Mouse (Mus musculus) cortical plate, adult 2 months (tissue): ENCODE data around the gene Atp6v1c2. TPM values are rescaled to one million over a fixed set of nuclear protein-coding genes. Genes with fewer than 3 reads are reported as not detected.

Experiments used
- H3K27ac ChIP-seq: fragments of 200-500 bp; 2 replicates; pipeline ENCODE4 v1.5.1; 2012; ENCODE audit warnings: low read length, control low read depth, inconsistent platforms; ENCODE audit not compliant: insufficient read depth
- H3K4me1 ChIP-seq: fragments of 200-500 bp; 2 replicates; pipeline ENCODE4 v1.6.1; 2011; ENCODE audit warnings: low read length; ENCODE audit not compliant: control insufficient read depth, insufficient read depth
- H3K4me3 ChIP-seq: fragments of 200-500 bp; 2 replicates; pipeline ENCODE4 v1.5.1; 2011; ENCODE audit warnings: mild to moderate bottlenecking, low read length, control low read depth; ENCODE audit not compliant: insufficient read depth
- CTCF ChIP-seq: fragments of 200-500 bp; IDR thresholded peaks from 2 replicates; pipeline ENCODE4 v1.5.1; 2011; ENCODE audit warnings: mild to moderate bottlenecking, control low read depth, low read length; ENCODE audit not compliant: insufficient read depth; ENCODE audit errors: extremely low read depth
- POLR2A ChIP-seq: fragments of 200-500 bp; IDR thresholded peaks from 2 replicates; pipeline ENCODE4 v1.6.1; 2011; ENCODE audit warnings: mild to moderate bottlenecking, low read length, control low read depth; ENCODE audit not compliant: insufficient read depth; ENCODE audit errors: extremely low read depth
- polyA plus RNA-seq: library from polyadenylated mRNA; depleted of rRNA; stranded (reverse); fragments of >200 nt; gene quantifications from 2 replicates; pipeline ENCODE4 v1.2.3, GENCODE M21; 2012; rRNA removed

Atp6v1c2 gene
- polyA plus RNA-seq, 1 experiment, result 2.2 TPM

DNA sequence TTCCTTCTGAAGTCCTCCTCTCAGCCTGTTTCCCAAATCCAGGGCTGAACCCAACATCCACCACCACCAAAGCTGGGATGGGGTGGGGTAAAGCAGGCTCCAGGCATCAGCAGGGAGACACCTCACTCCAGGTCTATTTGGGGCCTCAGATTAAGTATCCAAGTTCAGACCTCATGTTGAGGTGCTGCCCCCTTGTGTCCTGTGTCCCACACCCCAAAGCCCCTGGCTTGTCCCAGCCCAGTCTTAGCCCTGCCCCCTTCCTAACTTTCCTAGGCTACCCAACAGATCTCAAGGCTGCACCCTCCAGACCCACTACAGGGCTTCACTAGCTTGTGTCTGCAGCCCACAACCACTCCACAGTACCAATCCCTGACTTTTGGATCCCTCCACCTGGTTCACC lies 87.1 kb downstream of the Atp6v1c2 start:
- no peak overlapping the region for H3K4me3 ChIP-seq
- TF ChIP-seq POLR2A (no peak), CTCF (peak; percentile 44)
- H3K4me1 ChIP-seq, result no peaks in the 10 kb centered on the region; the same call in 1 of the 2 replicates
- peak overlapping the region; percentile 26 for H3K27ac ChIP-seq

DNA sequence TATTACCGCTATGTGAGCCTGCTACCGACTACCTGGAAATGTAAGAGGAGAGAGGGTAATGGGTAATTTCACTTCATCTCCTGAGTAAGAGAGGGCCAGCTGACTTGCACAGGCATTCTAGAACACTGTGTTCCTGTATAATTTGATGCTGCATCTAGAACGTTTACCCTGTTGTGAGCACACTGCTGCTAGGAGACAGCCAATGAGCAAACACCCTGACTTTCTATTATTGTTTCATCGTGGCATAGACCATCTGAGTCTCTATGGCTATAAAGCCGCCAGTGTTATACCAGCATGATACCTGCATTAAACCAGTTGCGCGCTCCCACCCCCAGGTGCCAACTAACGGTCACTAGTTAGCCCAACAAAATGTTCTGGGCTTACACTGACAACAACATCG lies 87.5 kb downstream of the Atp6v1c2 start:
- H3K27ac ChIP-seq, result peak overlapping the region; percentile 26
- H3K4me1 ChIP-seq, result no peaks in the 10 kb centered on the region; the same call in 1 of the 2 replicates
- TF ChIP-seq POLR2A (peak; percentile 41; the same call in 1 of the 2 replicates), CTCF (no peak)
- no peak overlapping the region for H3K4me3 ChIP-seq

DNA sequence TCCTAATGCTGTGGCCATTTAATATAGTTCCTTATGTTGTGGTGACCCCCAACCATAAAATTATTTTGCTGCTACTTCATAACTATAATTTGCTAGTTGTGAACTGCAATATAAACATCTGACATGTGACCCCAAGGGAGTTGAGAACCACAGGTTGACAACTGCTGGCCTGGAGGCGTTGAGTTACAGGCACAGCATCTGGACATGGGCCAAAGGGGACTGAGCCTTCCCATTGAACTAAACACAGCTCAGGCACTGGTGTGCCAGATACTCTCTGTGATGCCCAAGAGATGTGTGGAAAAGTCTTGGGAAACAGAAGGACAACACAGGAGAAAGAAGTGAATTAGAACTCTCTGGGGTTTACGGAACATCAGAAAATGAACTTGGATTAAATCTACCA lies 88.1 kb downstream of the Atp6v1c2 start:
- Histone ChIP-seq H3K4me1 (no peaks in the 10 kb centered on the region; the same call in 1 of the 2 replicates), H3K27ac (no peak overlapping the region; the same call in 1 of the 2 replicates)
- no peak for TF ChIP-seq POLR2A
- TF ChIP-seq CTCF, result no peak

DNA sequence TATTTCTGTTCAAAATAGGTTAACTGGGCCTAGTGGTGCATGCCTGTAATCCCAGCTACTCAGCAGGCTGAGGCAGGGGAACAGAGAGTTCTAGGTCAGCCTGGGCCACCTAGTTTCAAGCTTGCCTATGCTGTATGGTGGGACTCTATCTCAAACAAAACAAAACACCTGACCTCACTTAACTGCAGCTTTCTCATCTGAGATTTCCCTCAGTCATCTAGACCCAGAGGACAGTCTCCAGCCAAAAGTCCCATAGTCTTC lies 89.8 kb downstream of the Atp6v1c2 start:
- no peak overlapping the region for H3K27ac ChIP-seq
- TF ChIP-seq CTCF (no peak), POLR2A (no peak)
- H3K4me3 ChIP-seq, result no peak overlapping the region
- H3K4me1 ChIP-seq, result no peaks in the 10 kb centered on the region; the same call in 1 of the 2 replicates

More for the DNA sequence above, 88.1 kb downstream of the Atp6v1c2 start:
- no peak overlapping the region for H3K4me3 ChIP-seq

DNA sequence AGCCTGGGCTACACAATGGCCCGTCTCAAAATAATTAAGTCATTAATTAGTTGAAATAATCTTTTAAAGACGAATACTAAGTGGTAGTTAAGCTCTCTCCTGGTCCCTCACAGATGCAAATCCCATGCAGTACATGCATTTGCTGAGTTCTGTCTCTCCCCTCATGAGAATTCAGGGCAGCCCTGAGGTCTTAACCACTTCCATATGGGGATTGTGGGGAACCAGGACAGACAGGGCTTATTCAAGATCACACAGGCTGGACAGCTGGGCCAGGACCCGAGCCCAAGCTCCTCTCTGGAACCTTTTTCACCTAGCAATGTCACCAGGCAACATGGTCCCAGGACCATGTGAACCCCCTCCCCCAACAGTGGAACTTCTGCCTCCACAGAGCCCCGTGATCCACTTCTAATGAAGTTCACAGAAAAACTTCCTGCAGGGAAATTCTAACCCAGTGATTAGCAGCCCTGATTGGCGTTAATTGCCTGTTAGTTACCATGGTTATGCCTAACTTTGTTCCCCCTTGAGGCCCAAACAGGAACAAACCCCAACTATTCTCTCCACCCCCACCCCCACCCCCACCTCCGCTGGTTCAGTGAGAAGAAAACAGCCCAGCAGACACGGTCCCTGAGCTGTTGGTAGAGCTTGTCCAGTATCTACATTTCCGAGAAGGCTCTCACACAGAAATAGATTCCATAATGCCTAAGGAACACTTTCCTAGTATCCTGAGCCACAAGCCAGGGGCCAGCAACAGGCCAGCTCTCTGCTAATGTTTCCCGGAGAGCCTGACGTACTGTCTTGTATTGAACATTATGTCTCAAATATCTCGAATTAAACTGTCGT lies 90.4 kb downstream of the Atp6v1c2 start:
- Histone ChIP-seq H3K4me1 (no peaks in the 10 kb centered on the region; the same call in 1 of the 2 replicates), H3K4me3 (no peak overlapping the region), H3K27ac (no peak overlapping the region)
- no peak for TF ChIP-seq CTCF
- no peak for TF ChIP-seq POLR2A

DNA sequence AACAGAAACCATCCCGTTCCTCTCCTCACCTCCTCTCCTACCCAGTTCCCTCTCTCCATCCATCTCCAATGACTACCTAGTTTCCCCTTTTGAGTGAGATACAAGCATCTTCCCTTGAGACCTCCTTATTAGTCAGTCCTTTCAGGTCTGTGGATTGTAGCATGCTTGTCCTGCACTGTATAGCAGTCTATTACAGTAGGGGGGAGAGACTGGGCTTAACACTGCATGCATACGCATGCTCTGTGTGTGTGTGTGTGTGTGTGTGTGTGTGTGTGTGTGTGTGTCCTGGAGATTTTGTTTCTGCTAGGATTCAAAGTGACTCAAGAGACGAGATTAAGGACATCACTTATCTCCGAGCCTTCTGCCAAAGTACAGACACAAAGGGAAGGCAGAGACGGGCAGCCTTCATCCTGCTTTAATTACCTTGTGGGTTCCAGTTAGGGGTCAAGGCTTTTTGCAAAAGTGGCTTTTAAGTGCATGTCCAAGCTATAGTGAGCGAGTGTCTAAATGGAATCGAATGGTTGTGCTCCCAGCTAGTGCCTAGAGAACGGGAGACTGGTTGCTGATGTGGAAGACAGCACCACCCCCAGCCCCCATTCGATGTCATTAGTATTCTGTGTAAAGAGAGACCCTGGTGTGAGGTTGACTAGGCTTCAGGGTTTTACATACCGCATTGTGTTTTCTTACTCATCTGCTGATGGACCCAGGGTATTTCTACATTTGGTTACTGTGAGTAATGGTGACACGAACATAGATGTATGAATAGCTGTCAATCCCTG lies 93.4 kb downstream of the Atp6v1c2 start:
- H3K4me1 ChIP-seq, result peaks cover 3% of the 10 kb centered on the region; the same call in 1 of the 2 replicates
- H3K4me3 ChIP-seq, result no peak overlapping the region
- no peak for TF ChIP-seq POLR2A
- no peak for TF ChIP-seq CTCF
- H3K27ac ChIP-seq, result no peak overlapping the region

Other genes with a start within 250 kb of the Atp6v1c2 start
- gene Kcnf1, start 152.5 kb downstream of the Atp6v1c2 start, polyA plus RNA-seq, result 56.5 and 58.4 TPM in 2 replicates
- 87.3 and 96.5 TPM in 2 replicates for gene Pdia6, start 62.8 kb downstream of the Atp6v1c2 start, polyA plus RNA-seq
- gene Nol10, start 19.1 kb upstream of the Atp6v1c2 start, polyA plus RNA-seq, result 15.7 and 15.9 TPM in 2 replicates
- 73.9 and 78.7 TPM in 2 replicates for gene Odc1, start 215.4 kb upstream of the Atp6v1c2 start, polyA plus RNA-seq